Mouse (Mus musculus): Measurements from ENCODE around the gene Zbtb16.

GRCm38 (mm10) chr9:48694616-48695061 lies 141.4 kb downstream of the Zbtb16 start:
- TF ChIP-seq POLR2A (IDR thresholded peaks at IDR 0.05; ENCODE audit: insufficient read depth, low read depth, low read length), result no peak
- no peak for TF ChIP-seq CTCF (IDR thresholded peaks at IDR 0.05; ENCODE audit: insufficient read depth, low read depth, low read length)

Data from olfactory bulb, adult 2 months (tissue).